Mouse (Mus musculus) E14TG2a.4 (cell line): ENCODE data around the gene Ttc7b.

ENCODE experiments used
- CTCF ChIP-seq: conservative IDR thresholded peaks from 2 replicates; pipeline ENCODE4 v1.5.1; 2014; ENCODE audit warnings: low read length
- NANOG ChIP-seq: IDR thresholded peaks from 2 replicates; pipeline ENCODE4 v1.6.1; 2014; ENCODE audit warnings: borderline replicate concordance, low read length, mixed read lengths
- POU5F1 ChIP-seq: IDR thresholded peaks from 2 replicates; pipeline ENCODE4 v1.6.1; 2014; ENCODE audit warnings: low read length, borderline replicate concordance

DNA sequence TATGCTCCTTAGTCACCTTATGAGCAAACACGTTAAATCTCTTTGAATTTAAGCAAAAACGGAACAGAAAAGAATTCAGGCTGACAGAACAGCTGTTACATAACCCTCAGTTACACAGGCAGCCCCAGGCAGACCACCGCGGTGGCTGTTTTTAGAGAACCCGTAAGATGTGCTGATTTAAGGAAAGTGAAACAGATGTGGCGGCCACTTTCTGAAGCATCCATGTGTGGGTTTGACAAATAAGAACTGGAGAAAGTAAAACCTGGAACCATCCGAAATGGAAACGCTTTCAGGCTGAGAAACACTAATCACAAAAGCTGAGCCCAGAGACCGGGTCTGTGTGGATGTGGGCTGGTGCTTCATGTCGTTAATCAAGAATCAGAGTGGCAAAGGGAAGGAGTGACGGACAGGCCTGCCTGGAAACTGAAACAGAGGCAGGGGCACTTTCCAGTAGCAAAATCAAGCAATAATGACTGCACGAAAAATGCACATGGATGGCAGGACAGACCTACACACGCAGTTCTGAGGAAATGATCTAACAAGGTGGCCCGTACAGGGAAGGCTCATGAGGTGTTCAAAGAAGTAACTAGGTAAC is 139.8 kb downstream of the Ttc7b start:
- TF ChIP-seq CTCF: no peak
- TF ChIP-seq POU5F1: no peak
- TF ChIP-seq NANOG: no peak
